Mouse (Mus musculus): ENCODE measurements at regions not wholly inside any gene's neighbourhood (a gene's known extent, or its start where the extent isn't known, plus 50 kb on each side); places are given as distances from the start of the nearest gene placed in this dataset.
"Not testable (repeated sequence)": the region's sequence is repeated elsewhere in the genome, so short reads cannot be mapped to it uniquely, and the experiment has no call there.

- TF ChIP-seq EP300 (IDR thresholded peaks at IDR 0.05; ENCODE audit: insufficient read depth, low read depth, low read length) (no peak), POLR2A (IDR thresholded peaks at IDR 0.05; ENCODE audit: insufficient read depth, low read length) (no peak), CTCF (IDR thresholded peaks at IDR 0.05; ENCODE audit: low read depth, low read length) (no peak)
- no peak overlapping the region for H3K27ac ChIP-seq (ENCODE audit: insufficient read depth, low read length)
Observed at GRCm38 (mm10) chr6:67790742-67791141, 255.1 kb upstream of the Tacstd2 start.

DNA sequence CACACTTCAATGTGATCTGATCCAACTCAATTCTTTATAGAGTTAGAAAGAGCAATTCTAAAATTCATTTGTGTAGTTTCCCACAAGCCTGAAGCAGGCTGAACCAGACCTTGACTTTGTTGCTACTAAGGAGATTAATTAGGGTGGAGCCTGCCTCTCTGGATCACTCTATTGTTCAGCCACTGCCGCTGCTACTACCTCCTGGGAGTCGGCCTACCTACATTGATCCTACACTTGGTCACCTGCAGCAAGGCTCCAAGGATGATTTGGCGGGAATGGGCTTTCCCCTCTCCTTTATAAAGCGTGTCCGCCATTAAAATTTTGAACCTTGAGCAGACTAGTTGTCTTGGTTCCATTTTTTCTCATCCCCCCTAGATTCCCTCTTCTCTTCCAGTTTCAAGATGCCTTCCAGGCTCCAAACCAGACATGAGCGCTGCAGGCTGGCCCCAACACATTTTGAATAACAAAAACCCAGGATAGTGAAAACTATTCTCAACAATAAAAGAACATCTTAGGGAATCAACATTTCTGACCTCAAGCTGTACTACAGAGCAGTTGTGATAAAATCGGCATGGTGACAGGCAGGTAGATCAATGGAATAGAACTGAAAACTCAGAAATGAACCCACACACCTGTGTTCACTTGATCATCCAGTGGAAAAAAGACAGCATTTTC, 251.6 kb upstream of the Tacstd2 start:
- Histone ChIP-seq H3K9me3 (replicated peaks; ENCODE audit: control insufficient read depth, insufficient read depth, low read length, poor library complexity, severe bottlenecking) (no peaks in the 10 kb centered on the region), H3K27ac (ENCODE audit: insufficient read depth, low read length) (peak overlapping the region; percentile 15; the same call in 1 of the 2 replicates), H3K36me3 (ENCODE audit: control insufficient read depth, insufficient read depth, low read length, poor library complexity, severe bottlenecking) (no peaks in the 10 kb centered on the region), H3K4me3 (ENCODE audit: low read depth, low read length) (no peak overlapping the region), H3K4me1 (ENCODE audit: control insufficient read depth, insufficient read depth, low read length) (no peaks in the 10 kb centered on the region), H3K9ac (ENCODE audit: low read depth, poor library complexity, severe bottlenecking) (no peak overlapping the region), H3K27me3 (ENCODE audit: control insufficient read depth, insufficient read depth, low read length, poor library complexity, severe bottlenecking) (no peaks in the 10 kb centered on the region)
- TF ChIP-seq CTCF (IDR thresholded peaks at IDR 0.05; ENCODE audit: low read depth, low read length): no peak
- TF ChIP-seq POLR2A (IDR thresholded peaks at IDR 0.05; ENCODE audit: insufficient read depth, low read length): no peak
- peak; percentile 72 for TF ChIP-seq EP300 (IDR thresholded peaks at IDR 0.05; ENCODE audit: insufficient read depth, low read depth, low read length)

More at GRCm38 (mm10) chr6:67790742-67791141, 255.1 kb upstream of the Tacstd2 start:
- H3K9ac ChIP-seq (ENCODE audit: low read depth, poor library complexity, severe bottlenecking): no peak overlapping the region
- no peaks in the 10 kb centered on the region for H3K36me3 ChIP-seq (ENCODE audit: control insufficient read depth, insufficient read depth, low read length, poor library complexity, severe bottlenecking)
- no peaks in the 10 kb centered on the region for H3K27me3 ChIP-seq (ENCODE audit: control insufficient read depth, insufficient read depth, low read length, poor library complexity, severe bottlenecking)
- no peak overlapping the region for H3K4me3 ChIP-seq (ENCODE audit: low read depth, low read length)
- H3K9me3 ChIP-seq (replicated peaks; ENCODE audit: control insufficient read depth, insufficient read depth, low read length, poor library complexity, severe bottlenecking): no peaks in the 10 kb centered on the region
- no peaks in the 10 kb centered on the region for H3K4me1 ChIP-seq (ENCODE audit: control insufficient read depth, insufficient read depth, low read length)

DNA sequence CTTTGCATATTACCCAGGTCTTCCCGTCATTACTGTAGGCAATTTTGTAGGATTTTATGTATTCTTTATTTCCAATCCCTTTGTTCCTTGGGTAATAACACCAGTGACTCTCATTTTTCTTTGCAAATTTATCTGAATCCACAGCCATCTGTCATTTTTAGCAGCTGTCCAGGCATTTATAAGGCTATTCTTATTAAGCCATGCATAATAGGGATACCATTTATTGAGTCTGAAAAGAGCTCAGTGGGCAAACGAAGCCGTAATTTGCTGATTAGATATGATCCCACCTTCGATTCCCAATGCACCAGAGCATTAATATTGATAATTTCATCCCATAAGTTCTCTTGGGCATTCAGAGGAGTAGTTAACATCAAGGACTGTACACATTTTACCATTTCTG, 243.3 kb upstream of the Tacstd2 start:
- no peaks in the 10 kb centered on the region for H3K27me3 ChIP-seq (ENCODE audit: control insufficient read depth, insufficient read depth, low read length, poor library complexity, severe bottlenecking)
- no peaks in the 10 kb centered on the region for H3K4me1 ChIP-seq (ENCODE audit: control insufficient read depth, insufficient read depth, low read length)
- H3K9ac ChIP-seq (ENCODE audit: low read depth, poor library complexity, severe bottlenecking): no peak overlapping the region
- no peaks in the 10 kb centered on the region for H3K36me3 ChIP-seq (ENCODE audit: control insufficient read depth, insufficient read depth, low read length, poor library complexity, severe bottlenecking)
- no peaks in the 10 kb centered on the region for H3K9me3 ChIP-seq (replicated peaks; ENCODE audit: control insufficient read depth, insufficient read depth, low read length, poor library complexity, severe bottlenecking)
- no peak overlapping the region for H3K27ac ChIP-seq (ENCODE audit: insufficient read depth, low read length)
- no peak overlapping the region for H3K4me3 ChIP-seq (ENCODE audit: low read depth, low read length)
- TF ChIP-seq CTCF (IDR thresholded peaks at IDR 0.05; ENCODE audit: low read depth, low read length): no peak
- no peak for TF ChIP-seq POLR2A (IDR thresholded peaks at IDR 0.05; ENCODE audit: insufficient read depth, low read length)

DNA sequence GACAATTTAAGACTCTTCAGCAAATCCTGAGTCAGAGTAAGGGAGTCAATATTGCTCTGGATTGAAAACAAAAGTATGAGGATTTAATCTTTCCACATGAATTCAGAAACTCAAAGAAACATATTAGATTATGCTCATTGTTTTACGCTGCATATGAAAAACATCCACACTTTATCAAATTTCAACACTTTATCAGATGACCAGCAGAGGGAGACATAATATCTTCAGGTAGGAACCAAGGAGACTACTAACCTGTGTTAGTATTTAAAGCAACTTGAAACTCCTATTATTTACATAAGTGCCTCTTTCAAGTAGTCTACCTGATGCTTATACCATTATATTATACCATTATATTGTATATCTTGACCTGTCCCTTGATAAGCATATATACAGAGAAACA, 218.5 kb upstream of the Tacstd2 start:
- not testable (repeated sequence) for H3K4me1 ChIP-seq (ENCODE audit: control insufficient read depth, insufficient read depth, low read length); H3K27me3 ChIP-seq (ENCODE audit: control insufficient read depth, insufficient read depth, low read length, poor library complexity, severe bottlenecking); H3K4me3 ChIP-seq (ENCODE audit: low read depth, low read length); H3K9me3 ChIP-seq (replicated peaks; ENCODE audit: control insufficient read depth, insufficient read depth, low read length, poor library complexity, severe bottlenecking); H3K36me3 ChIP-seq (ENCODE audit: control insufficient read depth, insufficient read depth, low read length, poor library complexity, severe bottlenecking); H3K27ac ChIP-seq (ENCODE audit: insufficient read depth, low read length); H3K9ac ChIP-seq (ENCODE audit: low read depth, poor library complexity, severe bottlenecking)

- TF ChIP-seq CTCF (IDR thresholded peaks at IDR 0.05; ENCODE audit: low read depth, low read length) (no peak), EP300 (IDR thresholded peaks at IDR 0.05; ENCODE audit: insufficient read depth, low read depth, low read length) (no peak), POLR2A (IDR thresholded peaks at IDR 0.05; ENCODE audit: insufficient read depth, low read length) (no peak)
- Histone ChIP-seq H3K27ac (ENCODE audit: insufficient read depth, low read length) (no peak overlapping the region), H3K9me3 (replicated peaks; ENCODE audit: control insufficient read depth, insufficient read depth, low read length, poor library complexity, severe bottlenecking) (no peaks in the 10 kb centered on the region), H3K9ac (ENCODE audit: low read depth, poor library complexity, severe bottlenecking) (no peak overlapping the region), H3K27me3 (ENCODE audit: control insufficient read depth, insufficient read depth, low read length, poor library complexity, severe bottlenecking) (no peaks in the 10 kb centered on the region), H3K4me1 (ENCODE audit: control insufficient read depth, insufficient read depth, low read length) (no peaks in the 10 kb centered on the region), H3K36me3 (ENCODE audit: control insufficient read depth, insufficient read depth, low read length, poor library complexity, severe bottlenecking) (no peaks in the 10 kb centered on the region), H3K4me3 (ENCODE audit: low read depth, low read length) (no peak overlapping the region)
Observed at GRCm38 (mm10) chr6:67725611-67726010, 190.0 kb upstream of the Tacstd2 start.

DNA sequence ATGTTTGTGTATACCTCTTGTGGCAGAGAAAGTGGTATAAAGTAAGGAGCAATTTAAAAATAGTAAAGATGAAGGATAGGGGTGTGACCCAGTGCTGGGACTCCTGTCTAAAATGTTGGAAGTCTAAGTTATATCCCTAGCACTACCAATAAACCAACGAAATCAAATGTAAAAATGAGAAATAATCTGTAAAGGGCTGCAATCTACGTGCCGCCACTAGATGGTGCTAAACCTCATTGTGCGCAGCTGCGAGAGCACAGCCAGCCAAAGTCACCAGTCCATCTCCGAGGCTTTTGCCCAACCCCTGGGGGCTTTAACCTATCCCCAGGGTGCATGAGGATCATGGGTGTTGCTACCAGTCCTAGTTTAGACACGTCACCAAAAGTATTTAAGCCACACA, 163.4 kb upstream of the Tacstd2 start:
- not testable (repeated sequence) for H3K27ac ChIP-seq (ENCODE audit: insufficient read depth, low read length); H3K4me1 ChIP-seq (ENCODE audit: control insufficient read depth, insufficient read depth, low read length); H3K9ac ChIP-seq (ENCODE audit: low read depth, poor library complexity, severe bottlenecking); H3K27me3 ChIP-seq (ENCODE audit: control insufficient read depth, insufficient read depth, low read length, poor library complexity, severe bottlenecking); H3K4me3 ChIP-seq (ENCODE audit: low read depth, low read length); H3K9me3 ChIP-seq (replicated peaks; ENCODE audit: control insufficient read depth, insufficient read depth, low read length, poor library complexity, severe bottlenecking); H3K36me3 ChIP-seq (ENCODE audit: control insufficient read depth, insufficient read depth, low read length, poor library complexity, severe bottlenecking)

DNA sequence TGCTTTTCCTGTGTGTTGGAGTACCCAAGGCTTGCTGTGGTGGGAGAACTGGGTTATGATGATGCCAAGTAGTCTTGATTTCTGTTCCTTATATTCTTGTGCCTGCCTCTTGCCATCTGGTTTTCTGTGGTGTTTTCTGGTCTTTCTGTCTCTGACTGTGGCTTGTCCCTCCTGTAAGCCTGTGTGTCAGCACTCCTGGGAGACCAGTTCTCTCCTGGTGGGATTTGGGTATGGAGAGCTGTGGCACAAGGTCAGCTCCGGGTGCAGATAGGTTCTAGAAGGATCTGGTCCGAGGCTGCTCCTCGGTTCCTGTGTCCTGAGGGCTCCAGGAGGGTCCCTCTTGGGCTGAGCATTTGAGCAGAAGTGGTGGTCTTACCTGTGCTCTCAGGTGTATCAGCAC, 155.4 kb upstream of the Tacstd2 start:
- H3K27me3 ChIP-seq (ENCODE audit: control insufficient read depth, insufficient read depth, low read length, poor library complexity, severe bottlenecking); H3K4me3 ChIP-seq (ENCODE audit: low read depth, low read length); H3K9me3 ChIP-seq (replicated peaks; ENCODE audit: control insufficient read depth, insufficient read depth, low read length, poor library complexity, severe bottlenecking); H3K36me3 ChIP-seq (ENCODE audit: control insufficient read depth, insufficient read depth, low read length, poor library complexity, severe bottlenecking); H3K4me1 ChIP-seq (ENCODE audit: control insufficient read depth, insufficient read depth, low read length); H3K9ac ChIP-seq (ENCODE audit: low read depth, poor library complexity, severe bottlenecking); H3K27ac ChIP-seq (ENCODE audit: insufficient read depth, low read length): not testable (repeated sequence)

GRCm38 (mm10) chr6:67683105-67683504, 147.5 kb upstream of the Tacstd2 start:
- not testable (repeated sequence) for H3K9ac ChIP-seq (ENCODE audit: low read depth, poor library complexity, severe bottlenecking); H3K27ac ChIP-seq (ENCODE audit: insufficient read depth, low read length); H3K27me3 ChIP-seq (ENCODE audit: control insufficient read depth, insufficient read depth, low read length, poor library complexity, severe bottlenecking); H3K4me3 ChIP-seq (ENCODE audit: low read depth, low read length); H3K36me3 ChIP-seq (ENCODE audit: control insufficient read depth, insufficient read depth, low read length, poor library complexity, severe bottlenecking); H3K4me1 ChIP-seq (ENCODE audit: control insufficient read depth, insufficient read depth, low read length)
- peaks cover 10% of the 10 kb centered on the region for H3K9me3 ChIP-seq (replicated peaks; ENCODE audit: control insufficient read depth, insufficient read depth, low read length, poor library complexity, severe bottlenecking)

- H3K27ac ChIP-seq (ENCODE audit: insufficient read depth, low read length); H3K9ac ChIP-seq (ENCODE audit: low read depth, poor library complexity, severe bottlenecking); H3K4me1 ChIP-seq (ENCODE audit: control insufficient read depth, insufficient read depth, low read length); H3K36me3 ChIP-seq (ENCODE audit: control insufficient read depth, insufficient read depth, low read length, poor library complexity, severe bottlenecking); H3K4me3 ChIP-seq (ENCODE audit: low read depth, low read length); H3K27me3 ChIP-seq (ENCODE audit: control insufficient read depth, insufficient read depth, low read length, poor library complexity, severe bottlenecking): not testable (repeated sequence)
- peaks cover 10% of the 10 kb centered on the region for H3K9me3 ChIP-seq (replicated peaks; ENCODE audit: control insufficient read depth, insufficient read depth, low read length, poor library complexity, severe bottlenecking)
Observed at GRCm38 (mm10) chr6:67681641-67682040, 146.0 kb upstream of the Tacstd2 start.
